Mouse (Mus musculus): ENCODE data around the gene St3gal3.

St3gal3 gene

GRCm38 (mm10) chr4:118090449-118090848 is 44.3 kb downstream of the St3gal3 start:
- no peak for DNase-seq (ENCODE audit: low spot score in 2 of 2)

- DNase-seq (ENCODE audit: low spot score in 2 of 2), result peak; percentile 28 to 47
Measured at GRCm38 (mm10) chr4:118089939-118090338, 44.8 kb downstream of the St3gal3 start.

GRCm38 (mm10) chr4:118088771-118089170 is 45.9 kb downstream of the St3gal3 start:
- DNase-seq (ENCODE audit: low spot score in 2 of 2), result no peak

GRCm38 (mm10) chr4:118085025-118085424 is 49.7 kb downstream of the St3gal3 start:
- no peak for DNase-seq (ENCODE audit: low spot score in 2 of 2)

GRCm38 (mm10) chr4:118083217-118083951 is 51.3 kb downstream of the St3gal3 start:
- DNase-seq (ENCODE audit: low spot score in 2 of 2), result peak; percentile 91 to 94

- DNase-seq (ENCODE audit: low spot score in 2 of 2), result no peak
Measured at GRCm38 (mm10) chr4:118081608-118082331, 52.9 kb downstream of the St3gal3 start.

- no peak for DNase-seq (ENCODE audit: low spot score in 2 of 2)
Measured at GRCm38 (mm10) chr4:118080481-118080880, 54.2 kb downstream of the St3gal3 start.

GRCm38 (mm10) chr4:118079195-118079594 is 55.5 kb downstream of the St3gal3 start:
- DNase-seq (ENCODE audit: low spot score in 2 of 2), result no peak

GRCm38 (mm10) chr4:118078576-118078975 is 56.1 kb downstream of the St3gal3 start:
- no peak for DNase-seq (ENCODE audit: low spot score in 2 of 2)

- DNase-seq (ENCODE audit: low spot score in 2 of 2), result no peak
Measured at GRCm38 (mm10) chr4:118077293-118077752, 57.4 kb downstream of the St3gal3 start.

- no peak for DNase-seq (ENCODE audit: low spot score in 2 of 2)
Measured at GRCm38 (mm10) chr4:118076648-118077047, 58.1 kb downstream of the St3gal3 start.

- no peak for DNase-seq (ENCODE audit: low spot score in 2 of 2)
Measured at GRCm38 (mm10) chr4:118075343-118075742, 59.4 kb downstream of the St3gal3 start.

GRCm38 (mm10) chr4:118074236-118074635 is 60.5 kb downstream of the St3gal3 start:
- DNase-seq (ENCODE audit: low spot score in 2 of 2), result no peak

- DNase-seq (ENCODE audit: low spot score in 2 of 2), result no peak
Measured at GRCm38 (mm10) chr4:118073128-118073527, 61.6 kb downstream of the St3gal3 start.

GRCm38 (mm10) chr4:118071891-118072290 is 62.8 kb downstream of the St3gal3 start:
- no peak for DNase-seq (ENCODE audit: low spot score in 2 of 2)

GRCm38 (mm10) chr4:118070255-118071234 is 64.2 kb downstream of the St3gal3 start:
- no peak for DNase-seq (ENCODE audit: low spot score in 2 of 2)

- DNase-seq (ENCODE audit: low spot score in 2 of 2), result no peak
Measured at GRCm38 (mm10) chr4:118061809-118062463, 72.8 kb downstream of the St3gal3 start.

GRCm38 (mm10) chr4:118060915-118061530 is 73.7 kb downstream of the St3gal3 start:
- DNase-seq (ENCODE audit: low spot score in 2 of 2), result peak in 1 of 2 experiments; percentile 38

GRCm38 (mm10) chr4:118059816-118060475 is 74.8 kb downstream of the St3gal3 start:
- no peak for DNase-seq (ENCODE audit: low spot score in 2 of 2)

- DNase-seq (ENCODE audit: low spot score in 2 of 2), result peak in 1 of 2 experiments; percentile 67
Measured at GRCm38 (mm10) chr4:118058116-118058677, 76.5 kb downstream of the St3gal3 start.
